ENCODE assay signal across 8 mouse cellular contexts in the genomic region with DNA sequence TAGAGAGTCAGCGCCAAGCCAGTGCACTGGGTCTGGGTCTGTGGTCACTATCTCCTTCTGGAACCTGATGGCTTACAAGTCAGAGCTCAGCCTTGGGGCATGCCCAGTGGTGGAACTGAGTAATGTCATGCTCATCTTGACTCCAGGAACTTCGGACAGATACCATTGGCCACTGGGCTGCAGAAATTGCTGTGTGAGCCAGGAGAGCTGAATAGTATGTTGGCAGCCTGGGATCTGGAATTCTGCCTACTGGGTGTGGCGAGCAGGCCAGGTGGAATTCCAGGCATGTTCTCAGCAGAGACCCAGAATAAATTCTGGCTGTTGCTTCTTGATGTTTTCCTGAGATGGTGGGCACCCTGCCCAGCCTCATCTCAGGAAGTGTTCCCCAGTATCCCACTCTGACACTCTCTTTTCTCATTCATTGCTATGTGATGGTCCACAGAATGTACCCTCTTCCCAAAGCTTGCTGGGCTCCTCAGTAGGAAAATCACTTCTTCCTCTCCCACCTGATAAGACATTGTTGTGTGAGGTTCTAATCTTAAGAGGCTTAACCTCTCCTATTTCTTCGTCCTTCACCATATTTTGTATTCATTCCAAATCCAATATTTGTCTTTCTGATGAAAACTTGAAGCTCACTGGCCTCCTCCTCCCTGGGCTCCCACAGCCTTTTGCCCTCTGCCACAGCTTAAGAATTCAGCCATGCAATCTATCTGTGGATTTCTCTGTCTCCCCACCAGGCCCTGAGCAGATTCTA. TPM values are rescaled to one million over a fixed set of nuclear protein-coding genes. Genes with fewer than 3 reads are reported as not detected.
DNase-seq lines count a peak whose midpoint lies in the region; ATAC-seq lines count a peak whose summit lies in the region.
"Had no signal": no experiment of that assay in that cellular context is flagged by ENCODE, and none has a peak within 500 bp of the region (broad histone marks: within the 10 kb centered on the region; RNA-seq: fewer than 3 reads in every experiment).

No protein-coding gene starts in this region.

- no peak for ATAC-seq in midbrain, embryonic 14.5 days (ENCODE audit: low FRiP score, low TSS enrichment)
- 0 out of 2 replicates have a peak, but pooled peaks have one; percentile 20 for ATAC-seq in neutrophil, adult 5-6 weeks (ENCODE audit: extremely low read depth, insufficient number of reproducible peaks, low FRiP score, poor library complexity, severe bottlenecking)
- no peak for ATAC-seq in intestine, embryonic 15.5 days
- no peak for ATAC-seq in monocyte, adult 5-6 weeks (replicated peaks; ENCODE audit: insufficient number of reproducible peaks, low FRiP score, low TSS enrichment, poor library complexity, severe bottlenecking)
- ATAC-seq: midbrain, embryonic 15.5 days had no signal

- no peaks in the 10 kb centered on the region for H3K36me3 ChIP-seq in midbrain, embryonic 10.5 days
- H3K36me3 ChIP-seq in midbrain, embryonic 14.5 days (ENCODE audit: control insufficient read depth, insufficient read depth, low read length) = no peaks in the 10 kb centered on the region
- H3K36me3 ChIP-seq in intestine, embryonic 15.5 days = no peaks in the 10 kb centered on the region
- H3K36me3 ChIP-seq: midbrain, embryonic 15.5 days had no signal

- peak; percentile 9 for DNase-seq in midbrain, embryonic 10.5 days (ENCODE audit: low spot score)
- DNase-seq in midbrain, embryonic 14.5 days = no peak
- peak; percentile 63 to 67 for DNase-seq in cerebellum, postnatal 10 days
- DNase-seq in heart, postnatal 4 days = peak; percentile 61

- no peak overlapping the region for H3K27ac ChIP-seq in midbrain, embryonic 10.5 days (replicated peaks)
- no peak overlapping the region for H3K27ac ChIP-seq in midbrain, embryonic 14.5 days (replicated peaks; ENCODE audit: low read depth, low read length)
- no peak overlapping the region for H3K27ac ChIP-seq in intestine, embryonic 15.5 days
- H3K27ac ChIP-seq: midbrain, embryonic 15.5 days had no signal

- WGBS in midbrain, embryonic 10.5 days = 82% methylated on average over 4 of the region's 4 CpGs
- 90% methylated on average over 4 of the region's 4 CpGs for WGBS in midbrain, embryonic 14.5 days
- 72% methylated on average over 4 of the region's 4 CpGs for WGBS in intestine, embryonic 15.5 days

- H3K27me3 ChIP-seq in midbrain, embryonic 10.5 days (ENCODE audit: low read depth, poor library complexity, severe bottlenecking) = no peaks in the 10 kb centered on the region
- no peaks in the 10 kb centered on the region for H3K27me3 ChIP-seq in midbrain, embryonic 14.5 days (ENCODE audit: control insufficient read depth, insufficient read depth, low read length)
- no peaks in the 10 kb centered on the region for H3K27me3 ChIP-seq in intestine, embryonic 15.5 days (replicated peaks)
- H3K27me3 ChIP-seq: midbrain, embryonic 15.5 days had no signal

- no peak overlapping the region for H3K4me3 ChIP-seq in midbrain, embryonic 10.5 days
- no peak overlapping the region for H3K4me3 ChIP-seq in midbrain, embryonic 14.5 days (replicated peaks; ENCODE audit: low read depth, low read length)
- no peak overlapping the region for H3K4me3 ChIP-seq in intestine, embryonic 15.5 days (replicated peaks)
- H3K4me3 ChIP-seq: midbrain, embryonic 15.5 days had no signal

- peaks cover 5% of the 10 kb centered on the region; the same call in 1 of the 2 replicates for H3K4me1 ChIP-seq in midbrain, embryonic 10.5 days
- H3K4me1 ChIP-seq in midbrain, embryonic 14.5 days (ENCODE audit: control insufficient read depth, insufficient read depth, low read length) = no peaks in the 10 kb centered on the region
- H3K4me1 ChIP-seq in intestine, embryonic 15.5 days (replicated peaks) = no peaks in the 10 kb centered on the region
- H3K4me1 ChIP-seq: midbrain, embryonic 15.5 days had no signal

- H3K4me2 ChIP-seq in midbrain, embryonic 14.5 days (ENCODE audit: low read length) = no peak overlapping the region
- no peak overlapping the region for H3K4me2 ChIP-seq in intestine, embryonic 15.5 days (replicated peaks)
- H3K4me2 ChIP-seq: midbrain, embryonic 15.5 days had no signal

- H3K9me3 ChIP-seq in midbrain, embryonic 10.5 days (replicated peaks) = no peaks in the 10 kb centered on the region
- H3K9me3 ChIP-seq in midbrain, embryonic 14.5 days (ENCODE audit: control insufficient read depth, low read length) = no peaks in the 10 kb centered on the region
- H3K9me3 ChIP-seq in intestine, embryonic 15.5 days = no peaks in the 10 kb centered on the region
- H3K9me3 ChIP-seq: midbrain, embryonic 15.5 days had no signal

- no peak overlapping the region for H3K9ac ChIP-seq in midbrain, embryonic 14.5 days (replicated peaks; ENCODE audit: low read length)
- H3K9ac ChIP-seq in intestine, embryonic 15.5 days = no peak overlapping the region
- H3K9ac ChIP-seq: midbrain, embryonic 15.5 days had no signal

RNA-seq across cellular contexts. Expression of a gene that starts 41.6 kb away (rescaled TPM):
- polyA plus RNA-seq in midbrain, embryonic 10.5 days (2016; fragmentation: Nextera tagmentation; extraction: Ambion mirVana) = 41.7 and 47.7 TPM in 2 replicates
- 34.2 and 39.4 TPM in 2 replicates for polyA plus RNA-seq in midbrain, embryonic 14.5 days (2014; fragmentation: Nextera tagmentation; extraction: Ambion mirVana)
- 10 to 100 TPM; 83.3 to 87.0 TPM for total RNA-seq in heart, postnatal 4 days (2021)
- 69.1 and 77.2 TPM in 2 replicates for total RNA-seq in neutrophil, adult 5-6 weeks (2017)
- polyA plus RNA-seq in intestine, embryonic 15.5 days (2015; fragmentation: Nextera tagmentation; extraction: Ambion mirVana) = 157 and 159 TPM in 2 replicates
- 47.0 to 58.3 TPM (median 51.6 TPM) in 3 replicates for total RNA-seq in monocyte, adult 5-6 weeks (2017)
